Mouse (Mus musculus) liver, embryonic 16.5 days (tissue): Measurements from ENCODE around the gene Mrpl53. TPM values are rescaled to one million over a fixed set of nuclear protein-coding genes. Genes with fewer than 3 reads are reported as not detected.
A peak's percentile ranks its signal among the peaks of the same experiment; 100 is the strongest.
"Not testable (repeated sequence)": the region's sequence is repeated elsewhere in the genome, so short reads cannot be mapped to it uniquely, and the experiment has no call there.

Experiments used
- ATAC-seq: fragments of 200-750 bp; cut with Nextera tagmentation; 2 replicates; pipeline ENCODE4 v1.8.0; 2017; ENCODE audit warnings: low read depth, mild to moderate bottlenecking, moderate number of reproducible peaks, moderate library complexity
- H3K27ac ChIP-seq: fragments of 300-500 bp; sonication (generic); 2 replicates; pipeline ENCODE4 v1.5.1; 2014; ENCODE audit warnings: mild to moderate bottlenecking, low read length
- H3K27me3 ChIP-seq: fragments of 300-500 bp; sonication (generic); 2 replicates; pipeline ENCODE4 v1.6.1; 2014; ENCODE audit warnings: low read depth, low read length, mixed read lengths; ENCODE audit not compliant: control insufficient read depth, insufficient read depth
- H3K36me3 ChIP-seq: fragments of 300-500 bp; sonication (generic); 2 replicates; pipeline ENCODE4 v1.6.1; 2014; ENCODE audit warnings: mild to moderate bottlenecking; ENCODE audit not compliant: control insufficient read depth, insufficient read depth
- H3K4me1 ChIP-seq: fragments of 300-500 bp; sonication (generic); 2 replicates; pipeline ENCODE4 v1.6.1; 2014; ENCODE audit warnings: low read depth, low read length, mixed read lengths; ENCODE audit not compliant: control insufficient read depth
- H3K4me2 ChIP-seq: fragments of 300-500 bp; sonication (generic); 2 replicates; pipeline ENCODE4 v1.6.1; 2014; ENCODE audit warnings: low read depth, low read length, mixed read lengths
- H3K4me3 ChIP-seq: fragments of 300-500 bp; sonication (generic); 2 replicates; pipeline ENCODE4 v1.5.1; 2014; ENCODE audit warnings: low read depth, mild to moderate bottlenecking, low read length
- H3K9ac ChIP-seq: fragments of 300-500 bp; sonication (generic); 2 replicates; pipeline ENCODE4 v1.6.1; 2014; ENCODE audit warnings: low read depth, low read length
- H3K9me3 ChIP-seq: fragments of 300-500 bp; sonication (generic); replicated peaks from 2 replicates; pipeline ENCODE4 v1.6.1; 2016; ENCODE audit warnings: low read length; ENCODE audit not compliant: control insufficient read depth
- WGBS: fragments of 180-500 bp; shearing (Covaris S2); extraction: QIAGEN DNeasy Blood & Tissue Kit; methylation state at CpG from one replicate; pipeline ENCODE4 v1.1.7; 2014; ENCODE audit not compliant: insufficient replicate concordance; 5-methylcytosine and 5-hydroxymethylcytosine counted together
- microRNA counts: library from miRNA; unstranded; fragments of <30 nt; microRNA quantifications from one replicate; lab custom pipeline; 2016
- microRNA-seq: library from miRNA; unstranded; fragments of <30 nt; microRNA quantifications from one replicate; pipeline ENCODE4, GENCODE M21; 2016
- polyA plus RNA-seq: library from polyadenylated mRNA; unstranded; fragments of >200 nt; fragmentation: Nextera tagmentation; extraction: Ambion mirVana; gene quantifications from 2 replicates; pipeline ENCODE4 v1.2.1, GENCODE M21; 2015

Mrpl53 gene
- polyA plus RNA-seq, 1 experiment from 2014 or later, result 66.1 TPM

- Histone ChIP-seq H3K27ac (no peak overlapping the region), H3K9ac (no peak overlapping the region), H3K36me3 (no peaks in the 10 kb centered on the region), H3K4me1 (peaks cover 6% of the 10 kb centered on the region), H3K27me3 (peaks cover 15% of the 10 kb centered on the region), H3K4me3 (no peak overlapping the region), H3K9me3 (no peaks in the 10 kb centered on the region), H3K4me2 (no peak overlapping the region)
- 35% methylated on average over 8 of the region's 8 CpGs for WGBS
- ATAC-seq, result no peak
Measured at GRCm38 (mm10) chr6:83151721-83152120, 42.9 kb downstream of the Mrpl53 start.

- 72% methylated on average over 12 of the region's 12 CpGs for WGBS
- peaks cover 6% of the 10 kb centered on the region for H3K4me1 ChIP-seq
Measured at GRCm38 (mm10) chr6:83153038-83153437, 44.2 kb downstream of the Mrpl53 start.

DNA sequence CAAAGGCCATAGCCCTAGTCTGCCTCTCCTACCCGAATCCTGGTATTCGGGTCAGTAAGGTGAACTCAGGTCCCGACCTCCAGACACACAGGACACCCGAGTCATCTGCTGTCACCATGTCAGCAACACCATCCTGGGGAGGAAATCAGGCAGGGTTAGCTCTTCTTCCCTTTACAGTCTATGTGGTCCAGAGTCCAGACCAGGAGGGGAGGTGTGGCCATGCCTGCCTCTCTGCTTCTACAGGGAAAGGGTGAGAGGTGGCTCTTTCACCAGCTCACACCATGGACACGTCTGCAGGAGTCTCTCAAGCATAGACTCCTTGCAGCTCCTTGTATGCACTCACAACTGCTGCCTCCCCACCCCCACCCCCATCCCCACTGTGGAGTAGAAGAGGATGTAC lies 44.6 kb downstream of the Mrpl53 start:
- H3K4me3 ChIP-seq, result no peak overlapping the region
- peaks cover 6% of the 10 kb centered on the region for H3K4me1 ChIP-seq
- H3K27ac ChIP-seq, result no peak overlapping the region
- H3K36me3 ChIP-seq, result no peaks in the 10 kb centered on the region
- peak; percentile 42 for ATAC-seq
- peaks cover 15% of the 10 kb centered on the region for H3K27me3 ChIP-seq
- no peaks in the 10 kb centered on the region for H3K9me3 ChIP-seq
- WGBS, result 39% methylated on average over 5 of the region's 5 CpGs
- H3K4me2 ChIP-seq, result no peak overlapping the region
- no peak overlapping the region for H3K9ac ChIP-seq

More at GRCm38 (mm10) chr6:83153038-83153437, 44.2 kb downstream of the Mrpl53 start:
- H3K9me3 ChIP-seq, result no peaks in the 10 kb centered on the region
- H3K27ac ChIP-seq, result no peak overlapping the region
- no peak overlapping the region for H3K4me3 ChIP-seq
- H3K9ac ChIP-seq, result no peak overlapping the region
- ATAC-seq, result 0 out of 2 replicates have a peak, but pooled peaks have one; percentile 30
- peaks cover 15% of the 10 kb centered on the region for H3K27me3 ChIP-seq
- no peaks in the 10 kb centered on the region for H3K36me3 ChIP-seq
- H3K4me2 ChIP-seq, result no peak overlapping the region

- peaks cover 6% of the 10 kb centered on the region for H3K4me1 ChIP-seq
- H3K9ac ChIP-seq, result no peak overlapping the region
- no peak for ATAC-seq
- WGBS, result 11% methylated on average over 23 of the region's 23 CpGs
- H3K27ac ChIP-seq, result no peak overlapping the region
- peaks cover 24% of the 10 kb centered on the region for H3K27me3 ChIP-seq
- H3K36me3 ChIP-seq, result no peaks in the 10 kb centered on the region
- peak overlapping the region; percentile 56 for H3K4me3 ChIP-seq
- peak overlapping the region; percentile 82 for H3K4me2 ChIP-seq
- no peaks in the 10 kb centered on the region for H3K9me3 ChIP-seq
Measured at GRCm38 (mm10) chr6:83155552-83156238, 46.9 kb downstream of the Mrpl53 start.

DNA sequence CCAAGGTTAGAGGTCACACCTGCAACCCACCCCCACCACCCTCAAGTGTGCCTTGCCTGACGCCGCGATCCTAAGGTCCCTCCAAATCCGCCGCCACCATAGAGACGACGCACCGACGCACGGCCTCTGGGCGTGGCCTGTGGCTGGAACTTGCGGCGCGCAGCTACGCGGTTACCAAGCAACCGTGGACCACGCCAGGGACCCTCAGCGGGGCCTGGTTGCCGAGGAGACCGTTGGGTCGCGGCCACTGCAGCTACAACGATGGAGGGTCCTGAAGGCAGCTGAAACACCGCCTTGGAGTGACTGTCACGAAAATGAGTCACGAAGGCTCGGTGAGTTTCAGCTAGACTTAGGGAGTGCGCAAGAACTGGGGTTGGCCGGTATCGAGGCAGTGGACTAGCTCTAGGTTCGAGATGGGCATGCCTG lies 47.4 kb downstream of the Mrpl53 start, which contains the start of the genes Wdr54 and 1700003E16Rik:
Gene Wdr54 (minus strand): TSS at position 139 of the 426 bp plus-strand sequence.
Gene 1700003E16Rik (plus strand): TSS at position 146 of the 426 bp plus-strand sequence.
- ATAC-seq, result peak; percentile 52
- 3% methylated on average over 32 of the region's 32 CpGs for WGBS
- no peak within 1 kb of the TSS for H3K27ac ChIP-seq
- H3K4me1 ChIP-seq, result peaks cover 6% of the 10 kb centered on the region
- no peak within 1 kb of the TSS for H3K9ac ChIP-seq
- H3K9me3 ChIP-seq, result no peaks in the 10 kb centered on the region
- H3K4me3 ChIP-seq, result peak within 1 kb of the TSS; percentile 56
- H3K27me3 ChIP-seq, result peaks cover 29% of the 10 kb centered on the region
- no peaks in the 10 kb centered on the region for H3K36me3 ChIP-seq
- H3K4me2 ChIP-seq, result peak within 1 kb of the TSS; percentile 82

DNA sequence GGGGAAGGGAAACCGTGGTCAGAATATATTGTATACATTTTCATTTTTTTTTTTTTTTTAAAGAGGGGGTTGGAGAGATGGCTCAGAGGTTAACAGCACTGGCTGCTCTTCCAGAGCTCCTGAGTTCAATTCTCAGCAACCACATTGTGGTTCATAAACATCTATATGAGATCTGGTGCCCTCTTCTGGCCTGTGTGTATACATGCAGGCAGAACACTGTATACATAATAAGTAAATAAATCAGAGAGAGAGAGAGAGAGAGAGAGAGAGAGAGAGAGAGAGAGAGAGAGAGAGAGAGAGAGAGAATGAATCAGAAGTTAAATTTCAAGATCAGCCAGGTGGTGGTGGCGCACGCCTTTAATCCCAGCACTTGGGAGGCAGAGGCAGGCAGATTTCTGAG lies 50.6 kb downstream of the Mrpl53 start:
- ATAC-seq, H3K4me2 ChIP-seq, H3K36me3 ChIP-seq, H3K4me3 ChIP-seq, H3K9me3 ChIP-seq, H3K27ac ChIP-seq, H3K9ac ChIP-seq: not testable (repeated sequence)
- WGBS, result 19% methylated on average over 3 of the region's 3 CpGs
- Histone ChIP-seq H3K27me3 (peaks cover 48% of the 10 kb centered on the region), H3K4me1 (peaks cover 13% of the 10 kb centered on the region)

MicroRNA genes within 50 kb of the gene (microRNA counts, 519-probe panel; counts per million panel counts)
- 2,153 counts per million, percentile 34 among the panel's probes with 10 or more counts for microRNA mmu-miR-3470a+mmu-miR-3470b (lab: Ali Mortazavi, UCI)

Small RNA genes lying within 50 kb of the gene (microRNA-seq; reads per million reads assigned to microRNA genes)
- gene Mir3470a, result not detected

Other genes with a start within 250 kb of the Mrpl53 start
- 0.06 and 0.11 TPM in 2 replicates for gene Sema4f, start 169.3 kb upstream of the Mrpl53 start, polyA plus RNA-seq
- 11.6 and 12.7 TPM in 2 replicates for gene M1ap, start 162.1 kb upstream of the Mrpl53 start, polyA plus RNA-seq
- gene Dok1, start 75.6 kb upstream of the Mrpl53 start, polyA plus RNA-seq, result 15.7 and 16.1 TPM in 2 replicates
- 1.9 and 2.1 TPM in 2 replicates for gene Loxl3, start 74.9 kb upstream of the Mrpl53 start, polyA plus RNA-seq
- 180 and 190 TPM in 2 replicates for gene Aup1, start 54.5 kb upstream of the Mrpl53 start, polyA plus RNA-seq
- gene Htra2, start 53.8 kb upstream of the Mrpl53 start, polyA plus RNA-seq, result 72.0 and 72.4 TPM in 2 replicates
- 9.0 and 9.3 TPM in 2 replicates for gene Dqx1, start 51.2 kb upstream of the Mrpl53 start, polyA plus RNA-seq
- gene Tlx2, start 38.7 kb upstream of the Mrpl53 start, polyA plus RNA-seq, result not detected in 2 replicates
- 15.6 and 17.1 TPM in 2 replicates for gene Pcgf1, start 31.2 kb upstream of the Mrpl53 start, polyA plus RNA-seq
- gene Lbx2, start 22.7 kb upstream of the Mrpl53 start, polyA plus RNA-seq, result 0.25 and 0.48 TPM in 2 replicates
- 0.59 and 1.1 TPM in 2 replicates for gene Ccdc142, start 7.4 kb upstream of the Mrpl53 start, polyA plus RNA-seq
- gene Gm42688, start 7.4 kb upstream of the Mrpl53 start, polyA plus RNA-seq, result 0.81 and 1.1 TPM in 2 replicates
- 4.5 and 6.8 TPM in 2 replicates for gene Mogs, start 6.5 kb downstream of the Mrpl53 start, polyA plus RNA-seq
- 27.2 and 28.3 TPM in 2 replicates for gene Wbp1, start 12.5 kb downstream of the Mrpl53 start, polyA plus RNA-seq
- 4.1 and 5.2 TPM in 2 replicates for gene Ino80b, start 16.4 kb downstream of the Mrpl53 start, polyA plus RNA-seq
- 16.1 and 16.4 TPM in 2 replicates for gene Rtkn, start 26.4 kb downstream of the Mrpl53 start, polyA plus RNA-seq
- 0.39 and 0.85 TPM in 2 replicates for gene Wdr54, start 47.4 kb downstream of the Mrpl53 start, polyA plus RNA-seq
- 0.15 and 0.30 TPM in 2 replicates for gene 1700003E16Rik, start 47.4 kb downstream of the Mrpl53 start, polyA plus RNA-seq
- gene Dctn1, start 56.9 kb downstream of the Mrpl53 start, polyA plus RNA-seq, result 23.0 and 26.9 TPM in 2 replicates
- gene Slc4a5, start 110.8 kb downstream of the Mrpl53 start, polyA plus RNA-seq, result 0.89 and 0.93 TPM in 2 replicates
- 59.6 and 64.3 TPM in 2 replicates for gene Mthfd2, start 216.9 kb downstream of the Mrpl53 start, polyA plus RNA-seq
- 31.5 and 32.0 TPM in 2 replicates for gene Mob1a, start 217.0 kb downstream of the Mrpl53 start, polyA plus RNA-seq
- gene Bola3, start 240.1 kb downstream of the Mrpl53 start, polyA plus RNA-seq, result 196 and 234 TPM in 2 replicates